Mouse (Mus musculus) testis, adult 2 months (tissue): ENCODE data around the gene Anpep.

Source experiments
- CTCF ChIP-seq: fragments of 200-500 bp; IDR thresholded peaks from 2 replicates; pipeline ENCODE4 v1.5.1; 2012; ENCODE audit warnings: low read depth, mild to moderate bottlenecking, inconsistent platforms, low read length, moderate library complexity; ENCODE audit not compliant: control insufficient read depth, insufficient read depth, insufficient replicate concordance
- POLR2A ChIP-seq: fragments of 200-500 bp; IDR thresholded peaks from 2 replicates; pipeline ENCODE4 v1.6.1; 2012; ENCODE audit warnings: low read depth, mild to moderate bottlenecking, inconsistent platforms, low read length, moderate library complexity; ENCODE audit not compliant: control insufficient read depth

- no peak for TF ChIP-seq CTCF
- TF ChIP-seq POLR2A: no peak
These were observed 22.9 kb upstream of the Anpep start for GRCm38 (mm10) chr7:79883613-79884334.
